Mouse (Mus musculus): ENCODE measurements around the gene Mllt1. TPM values are rescaled to one million over a fixed set of nuclear protein-coding genes. Genes with fewer than 3 reads are reported as not detected.

Mllt1 gene
- polyA plus RNA-seq, 1 experiment from 2014 or later, result 50.5 TPM

DNA sequence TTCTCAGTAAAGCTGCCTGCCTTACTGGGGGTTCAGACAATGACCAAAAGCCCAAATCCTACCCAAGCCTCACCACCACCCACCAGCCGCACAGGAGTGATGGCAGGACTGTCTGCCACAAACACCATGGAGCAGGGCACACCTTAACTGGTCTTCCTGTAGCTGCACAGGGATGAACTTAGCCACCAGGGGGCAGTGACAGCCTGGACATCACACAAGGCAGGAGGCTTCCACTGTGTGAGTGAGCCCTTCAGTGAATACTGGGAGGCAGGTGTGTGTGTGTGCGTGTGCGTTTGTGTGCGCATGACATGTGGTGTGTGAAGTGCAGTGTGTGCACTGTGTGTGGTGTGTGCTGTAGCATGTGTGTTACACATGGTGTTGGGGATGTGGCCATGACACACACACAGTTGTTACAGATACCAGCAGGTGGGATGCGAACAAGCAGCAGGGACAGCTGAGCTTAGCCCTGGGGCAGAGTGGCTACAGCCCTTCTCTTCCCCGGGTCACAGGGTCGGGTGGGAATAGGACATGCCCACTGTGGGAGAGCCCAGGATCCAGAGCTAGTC, 37.5 kb downstream of the Mllt1 start:
- H3K27me3 ChIP-seq, result no peaks in the 10 kb centered on the region
- H3K36me3 ChIP-seq, result peaks cover 99% of the 10 kb centered on the region
- 0 out of 2 replicates have a peak, but pooled peaks have one; percentile 44 for ATAC-seq (ENCODE audit: insufficient number of reproducible peaks, low FRiP score, low TSS enrichment, low read depth)
- H3K9me3 ChIP-seq, result no peaks in the 10 kb centered on the region
- no peak overlapping the region for H3K4me3 ChIP-seq
- H3K4me2 ChIP-seq, result no peak overlapping the region
- H3K4me1 ChIP-seq, result no peaks in the 10 kb centered on the region
- H3K27ac ChIP-seq, result no peak overlapping the region
- WGBS, result 77% methylated on average over 7 of the region's 7 CpGs
- H3K9ac ChIP-seq, result no peak overlapping the region

DNA sequence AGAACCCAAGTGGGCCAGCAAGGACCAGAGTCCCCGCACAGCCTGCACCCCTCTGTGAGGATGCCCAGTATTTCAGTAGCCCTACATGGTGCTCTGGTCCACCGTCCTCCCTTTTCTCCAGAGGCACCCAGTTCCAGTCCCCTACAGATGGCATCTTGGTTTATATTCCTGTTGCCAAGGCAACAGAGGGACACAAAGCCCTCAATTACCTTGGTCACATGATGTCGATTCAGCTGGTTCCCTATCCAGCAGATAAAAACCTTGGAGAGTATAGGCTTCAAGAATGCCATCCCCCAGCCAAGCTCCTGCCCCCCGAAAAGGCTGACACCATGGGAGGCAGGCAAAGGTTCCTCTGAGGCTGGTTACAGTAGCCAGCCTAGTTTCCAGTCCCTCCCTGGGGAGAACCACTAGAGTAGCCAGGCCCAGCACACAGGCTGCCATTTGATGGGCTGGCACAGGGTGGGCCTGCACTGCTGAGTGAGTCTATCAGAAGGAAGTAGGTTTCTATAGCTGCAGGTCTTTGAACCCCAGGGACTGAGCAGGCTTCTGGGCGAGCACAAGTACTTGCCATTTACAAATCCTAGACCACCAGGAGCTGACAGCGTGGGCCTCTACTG, 38.6 kb downstream of the Mllt1 start:
- Histone ChIP-seq H3K4me2 (no peak overlapping the region), H3K4me3 (no peak overlapping the region), H3K9ac (no peak overlapping the region), H3K4me1 (no peaks in the 10 kb centered on the region), H3K27ac (no peak overlapping the region), H3K9me3 (no peaks in the 10 kb centered on the region), H3K36me3 (peaks cover 99% of the 10 kb centered on the region), H3K27me3 (no peaks in the 10 kb centered on the region)
- 92% methylated on average over 6 of the region's 6 CpGs for WGBS
- no peak for ATAC-seq (ENCODE audit: insufficient number of reproducible peaks, low FRiP score, low TSS enrichment, low read depth)

DNA sequence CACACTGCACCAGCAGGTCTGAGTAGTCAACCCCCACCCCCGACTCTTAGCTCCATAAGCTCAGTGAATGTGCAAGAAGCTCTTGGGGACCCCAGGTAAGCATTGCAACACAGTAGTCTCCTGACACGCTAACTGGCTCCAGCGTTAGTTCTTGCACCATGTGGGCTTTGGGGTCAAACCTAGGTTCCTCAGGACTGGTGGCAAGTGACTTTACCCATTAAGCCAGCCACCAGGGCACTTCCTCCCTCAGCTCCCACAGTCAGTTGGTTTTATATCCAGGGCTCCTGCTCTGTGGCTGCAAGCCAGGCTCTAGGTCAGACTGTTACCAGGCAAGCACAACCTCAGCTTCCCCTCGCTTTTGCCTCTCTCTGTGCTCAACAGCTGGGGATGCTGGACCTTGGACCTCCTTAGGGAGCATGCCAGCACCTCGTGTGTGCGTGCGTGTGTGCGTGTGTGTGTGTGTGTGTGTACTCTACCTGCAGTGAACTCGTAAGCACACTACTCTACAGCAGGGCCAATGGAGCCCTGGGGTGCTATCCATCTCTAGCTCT, 39.8 kb downstream of the Mllt1 start:
- H3K4me2 ChIP-seq, result no peak overlapping the region
- ATAC-seq (ENCODE audit: insufficient number of reproducible peaks, low FRiP score, low TSS enrichment, low read depth), result no peak
- no peaks in the 10 kb centered on the region for H3K4me1 ChIP-seq
- H3K9me3 ChIP-seq, result no peaks in the 10 kb centered on the region
- no peak overlapping the region for H3K4me3 ChIP-seq
- no peak overlapping the region for H3K9ac ChIP-seq
- no peak overlapping the region for H3K27ac ChIP-seq
- peaks cover 97% of the 10 kb centered on the region for H3K36me3 ChIP-seq
- 89% methylated on average over 9 of the region's 9 CpGs for WGBS
- H3K27me3 ChIP-seq, result no peaks in the 10 kb centered on the region

DNA sequence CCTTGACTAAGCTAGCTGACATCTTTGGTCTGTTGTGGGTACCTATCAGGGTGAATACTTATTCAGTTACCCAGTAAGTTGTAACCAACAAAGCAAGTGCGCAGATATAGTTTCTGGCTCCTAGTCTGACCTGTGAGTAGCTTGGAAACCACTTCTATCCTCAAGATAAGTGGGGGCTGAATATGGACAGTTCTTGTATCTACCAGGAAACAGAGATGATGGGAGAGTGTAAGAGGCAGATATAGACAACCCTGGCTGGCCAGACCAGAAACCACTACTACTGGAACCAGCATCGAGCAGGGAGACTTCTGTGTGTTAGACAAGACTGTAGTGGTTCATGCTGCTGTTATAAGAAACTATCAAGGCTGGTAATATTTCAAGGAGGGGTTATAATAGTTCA, 45.2 kb downstream of the Mllt1 start:
- no peaks in the 10 kb centered on the region for H3K4me1 ChIP-seq
- no peak overlapping the region for H3K4me3 ChIP-seq
- no peak overlapping the region for H3K27ac ChIP-seq
- no peak overlapping the region for H3K4me2 ChIP-seq
- 97% methylated on average over 2 of the region's 2 CpGs for WGBS
- no peaks in the 10 kb centered on the region for H3K9me3 ChIP-seq
- H3K9ac ChIP-seq, result no peak overlapping the region
- no peak for ATAC-seq (ENCODE audit: insufficient number of reproducible peaks, low FRiP score, low TSS enrichment, low read depth)
- no peaks in the 10 kb centered on the region for H3K27me3 ChIP-seq
- H3K36me3 ChIP-seq, result peaks cover 61% of the 10 kb centered on the region

DNA sequence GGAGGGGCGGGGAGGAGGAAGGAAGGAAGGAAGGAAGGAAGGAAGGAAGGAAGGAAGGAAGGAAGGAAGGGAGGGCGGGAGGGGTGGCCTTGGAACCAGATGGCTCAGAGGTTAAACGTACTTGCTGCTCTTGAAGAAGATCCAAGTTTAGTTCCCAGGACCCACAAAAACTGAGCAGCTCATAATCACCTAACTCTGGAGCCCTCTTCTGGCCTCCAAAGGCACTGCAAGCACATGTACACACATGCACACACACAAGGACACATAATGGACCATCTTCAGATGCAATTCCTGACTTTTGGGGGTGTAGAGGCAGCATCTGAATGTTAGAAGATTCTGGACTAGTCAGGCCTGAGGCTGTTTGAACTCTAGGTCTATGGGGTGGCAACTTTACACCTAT, 47.2 kb downstream of the Mllt1 start:
- no peaks in the 10 kb centered on the region for H3K4me1 ChIP-seq
- H3K9ac ChIP-seq, result no peak overlapping the region
- no peak overlapping the region for H3K4me3 ChIP-seq
- peaks cover 42% of the 10 kb centered on the region for H3K36me3 ChIP-seq
- H3K4me2 ChIP-seq, result no peak overlapping the region
- no peaks in the 10 kb centered on the region for H3K27me3 ChIP-seq
- no peaks in the 10 kb centered on the region for H3K9me3 ChIP-seq
- H3K27ac ChIP-seq, result no peak overlapping the region
- no peak for ATAC-seq (ENCODE audit: insufficient number of reproducible peaks, low FRiP score, low TSS enrichment, low read depth)
- WGBS, result 84% methylated on average over 2 of the region's 3 CpGs

DNA sequence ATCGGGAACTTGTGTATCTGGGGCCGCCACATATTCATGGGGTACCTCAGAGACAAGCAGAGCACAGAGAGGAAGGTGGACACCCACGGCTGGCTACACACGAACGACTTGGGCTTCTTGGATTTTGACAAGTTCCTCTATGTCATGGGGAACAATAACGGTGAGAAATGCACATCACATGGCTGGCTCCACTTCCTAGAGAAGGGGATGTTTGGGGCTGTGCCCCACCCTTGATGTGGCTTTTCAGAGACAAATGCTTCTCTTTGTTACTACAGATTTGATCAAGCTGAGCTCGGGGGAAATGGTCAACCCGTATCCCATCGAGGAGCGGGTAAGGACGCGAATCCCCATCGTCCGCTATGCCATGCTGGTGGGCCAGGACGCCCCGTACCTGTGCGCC, 50.4 kb downstream of the Mllt1 start:
- Histone ChIP-seq H3K4me3 (no peak overlapping the region), H3K4me2 (no peak overlapping the region), H3K36me3 (peaks cover 11% of the 10 kb centered on the region), H3K27ac (no peak overlapping the region), H3K9ac (no peak overlapping the region), H3K4me1 (no peaks in the 10 kb centered on the region), H3K9me3 (no peaks in the 10 kb centered on the region), H3K27me3 (no peaks in the 10 kb centered on the region)
- no peak for ATAC-seq (ENCODE audit: insufficient number of reproducible peaks, low FRiP score, low TSS enrichment, low read depth)
- 86% methylated on average over 17 of the region's 17 CpGs for WGBS

DNA sequence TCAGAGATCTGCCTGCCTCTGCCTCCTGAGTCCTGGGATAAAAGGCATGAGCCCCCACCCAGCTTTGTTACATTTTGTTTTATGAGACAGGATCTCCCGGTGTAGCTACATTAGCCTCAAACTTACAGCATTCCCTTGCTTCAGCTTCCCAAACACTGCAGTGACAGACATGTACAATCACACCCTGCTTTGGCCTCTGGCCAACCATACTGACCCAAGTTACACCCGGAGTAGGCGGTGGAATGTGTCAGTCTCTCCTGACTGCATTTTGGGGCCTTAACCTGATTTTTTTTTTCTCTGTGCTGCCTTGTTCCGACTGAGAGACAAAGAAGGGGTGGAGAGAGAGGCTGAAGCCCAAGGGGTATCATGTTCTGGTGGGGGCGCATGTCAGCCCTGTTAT, 50.9 kb downstream of the Mllt1 start:
- ATAC-seq (ENCODE audit: insufficient number of reproducible peaks, low FRiP score, low TSS enrichment, low read depth), result no peak

DNA sequence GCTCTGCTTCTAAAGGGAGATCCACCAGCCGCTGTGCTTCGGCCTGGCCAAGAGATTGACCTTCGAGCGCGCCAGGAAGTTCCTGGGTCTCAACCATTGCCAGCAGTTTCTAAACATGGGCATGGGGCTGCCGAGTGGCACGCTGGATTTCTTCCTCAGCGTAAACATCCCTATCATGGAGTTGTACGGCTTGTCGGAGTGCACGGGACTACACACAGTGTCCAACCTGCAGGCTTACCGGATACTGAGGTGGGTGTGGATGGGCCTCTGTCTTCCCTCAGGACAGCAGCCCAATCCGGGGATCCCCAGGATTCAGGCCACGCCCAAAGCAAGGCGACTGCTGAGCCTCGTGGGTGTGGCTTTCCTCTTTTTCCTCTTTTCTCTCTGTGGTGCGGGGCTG, 51.6 kb downstream of the Mllt1 start:
- peaks cover under 1% of the 10 kb centered on the region; the same call in 1 of the 2 replicates for H3K36me3 ChIP-seq
- H3K9me3 ChIP-seq, result no peaks in the 10 kb centered on the region
- H3K27ac ChIP-seq, result no peak overlapping the region
- H3K4me1 ChIP-seq, result no peaks in the 10 kb centered on the region
- H3K4me2 ChIP-seq, result peak overlapping the region; percentile 33; the same call in 1 of the 2 replicates
- H3K9ac ChIP-seq, result no peak overlapping the region
- WGBS, result 38% methylated on average over 17 of the region's 17 CpGs
- H3K27me3 ChIP-seq, result no peaks in the 10 kb centered on the region
- no peak for ATAC-seq (ENCODE audit: insufficient number of reproducible peaks, low FRiP score, low TSS enrichment, low read depth)
- peak overlapping the region; percentile 9; the same call in 1 of the 2 replicates for H3K4me3 ChIP-seq

More for the DNA sequence above, 50.9 kb downstream of the Mllt1 start:
- Histone ChIP-seq H3K9me3 (no peaks in the 10 kb centered on the region), H3K4me1 (no peaks in the 10 kb centered on the region), H3K36me3 (peaks cover 8% of the 10 kb centered on the region), H3K27ac (no peak overlapping the region), H3K9ac (no peak overlapping the region), H3K4me3 (no peak overlapping the region), H3K27me3 (no peaks in the 10 kb centered on the region), H3K4me2 (no peak overlapping the region)
- 66% methylated on average over 5 of the region's 5 CpGs for WGBS

DNA sequence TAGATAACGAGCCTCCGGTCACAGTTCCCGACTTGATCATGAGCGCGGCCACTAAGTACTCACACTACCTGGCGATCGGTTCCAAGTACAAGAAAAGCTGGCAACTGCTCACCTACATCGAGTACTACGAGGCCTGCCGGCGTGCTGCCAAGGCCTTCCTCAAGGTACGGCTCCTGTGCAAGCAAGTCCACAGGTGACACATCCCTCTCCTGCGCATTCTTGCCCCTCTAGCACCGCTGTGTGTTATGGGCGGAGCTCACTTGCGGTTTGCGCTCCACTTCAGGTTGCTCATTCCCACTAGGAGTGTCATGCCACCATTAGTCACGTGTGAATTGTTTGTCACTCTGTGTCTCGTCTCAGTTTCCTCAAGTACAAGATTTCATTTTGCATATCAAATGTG, 57.8 kb downstream of the Mllt1 start:
- Histone ChIP-seq H3K27ac (no peak overlapping the region), H3K4me1 (no peaks in the 10 kb centered on the region), H3K4me2 (no peak overlapping the region), H3K36me3 (no peaks in the 10 kb centered on the region), H3K27me3 (no peaks in the 10 kb centered on the region), H3K9me3 (no peaks in the 10 kb centered on the region), H3K9ac (no peak overlapping the region), H3K4me3 (no peak overlapping the region)
- WGBS, result 84% methylated on average over 19 of the region's 19 CpGs
- no peak for ATAC-seq (ENCODE audit: insufficient number of reproducible peaks, low FRiP score, low TSS enrichment, low read depth)

DNA sequence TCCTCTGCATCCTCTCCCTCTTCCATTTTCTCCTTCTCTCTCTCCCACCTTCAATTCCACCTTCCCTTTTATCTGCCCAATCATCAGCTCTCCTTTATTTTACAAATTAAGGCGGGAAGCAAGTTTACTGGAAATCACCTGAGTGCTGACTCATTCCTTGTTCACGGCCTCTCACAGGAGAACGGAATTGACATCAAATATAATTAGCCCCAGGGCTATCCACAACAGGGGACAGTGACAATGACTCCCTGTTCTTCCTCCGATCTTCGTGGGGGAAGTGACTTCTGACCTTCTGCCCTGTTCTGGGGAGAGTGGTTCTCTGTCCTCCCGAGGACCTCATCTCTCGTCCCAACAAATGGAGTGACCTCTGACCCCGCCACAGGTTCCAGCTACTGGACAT, 58.2 kb downstream of the Mllt1 start:
- 62% methylated on average over 8 of the region's 8 CpGs for WGBS
- no peaks in the 10 kb centered on the region for H3K9me3 ChIP-seq
- no peak overlapping the region for H3K4me3 ChIP-seq
- no peak overlapping the region for H3K27ac ChIP-seq
- no peak overlapping the region for H3K4me2 ChIP-seq
- H3K27me3 ChIP-seq, result no peaks in the 10 kb centered on the region
- H3K36me3 ChIP-seq, result no peaks in the 10 kb centered on the region
- H3K9ac ChIP-seq, result no peak overlapping the region
- no peak for ATAC-seq (ENCODE audit: insufficient number of reproducible peaks, low FRiP score, low TSS enrichment, low read depth)
- H3K4me1 ChIP-seq, result no peaks in the 10 kb centered on the region

DNA sequence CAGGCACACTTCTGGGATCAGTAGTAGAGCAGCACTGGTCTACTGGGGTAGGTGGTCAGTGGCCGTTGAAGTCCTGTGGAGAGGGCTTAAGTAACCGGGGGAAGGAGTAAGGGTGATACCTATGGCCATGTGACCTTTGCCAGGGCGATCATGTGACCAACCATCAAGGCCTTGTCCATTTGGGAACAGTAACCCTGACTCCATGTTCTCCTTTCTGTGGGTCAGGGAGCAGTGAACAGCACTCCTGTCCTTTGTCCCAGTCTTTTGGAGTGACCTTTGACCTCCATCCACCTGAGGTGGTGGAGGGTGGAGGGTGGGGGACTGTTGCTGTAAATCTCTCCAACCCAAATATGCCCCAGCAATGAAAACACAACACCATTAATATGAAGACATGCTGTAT, 58.8 kb downstream of the Mllt1 start:
- Histone ChIP-seq H3K4me1 (no peaks in the 10 kb centered on the region), H3K4me2 (no peak overlapping the region), H3K4me3 (no peak overlapping the region), H3K27me3 (no peaks in the 10 kb centered on the region), H3K9me3 (no peaks in the 10 kb centered on the region), H3K36me3 (no peaks in the 10 kb centered on the region), H3K9ac (no peak overlapping the region), H3K27ac (no peak overlapping the region)
- 85% methylated on average over 3 of the region's 3 CpGs for WGBS
- ATAC-seq (ENCODE audit: insufficient number of reproducible peaks, low FRiP score, low TSS enrichment, low read depth), result no peak

DNA sequence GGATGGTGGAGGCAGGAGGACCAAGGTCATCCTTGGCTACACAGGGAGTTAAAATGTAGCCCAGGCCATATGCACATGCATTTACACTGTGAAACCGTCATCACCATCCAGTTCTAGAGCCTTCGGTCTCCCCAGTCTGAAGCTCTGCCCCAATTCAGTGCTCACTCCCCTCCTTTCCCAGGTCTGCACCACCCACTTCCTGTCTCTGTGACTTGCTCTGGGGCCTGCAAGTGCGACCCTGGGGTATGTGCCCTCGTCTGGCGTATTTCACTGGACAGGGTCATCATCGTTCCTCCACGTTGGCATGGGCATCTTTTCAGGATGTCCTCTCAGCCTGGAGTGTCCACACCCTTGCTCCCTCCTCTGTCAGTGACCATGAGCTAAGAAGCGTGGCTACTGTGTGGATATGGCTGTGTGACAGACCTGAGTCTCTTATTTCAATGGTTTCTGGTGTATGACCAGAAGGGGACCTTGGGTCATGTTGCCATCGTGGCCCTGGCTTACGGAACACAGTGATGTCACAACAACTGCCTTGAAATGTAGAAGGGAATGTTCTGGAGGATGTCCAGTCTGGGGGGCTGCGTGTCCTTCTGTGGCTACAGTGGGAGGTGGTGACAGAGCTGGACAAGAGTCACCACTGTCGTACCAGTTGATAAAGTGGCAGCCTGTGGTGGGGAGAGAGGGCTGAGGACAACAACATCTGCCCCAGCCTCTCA, 60.1 kb downstream of the Mllt1 start, which contains the start of gene 1700061G19Rik:
1700061G19Rik (plus strand) TSS at position 542 of the 716 bp plus-strand sequence.
- Histone ChIP-seq H3K27ac (no peak within 1 kb of the TSS), H3K9me3 (no peaks in the 10 kb centered on the region), H3K4me3 (no peak within 1 kb of the TSS), H3K27me3 (no peaks in the 10 kb centered on the region), H3K36me3 (no peaks in the 10 kb centered on the region), H3K4me2 (no peak within 1 kb of the TSS), H3K9ac (no peak within 1 kb of the TSS), H3K4me1 (no peaks in the 10 kb centered on the region)
- no peak for ATAC-seq (ENCODE audit: insufficient number of reproducible peaks, low FRiP score, low TSS enrichment, low read depth)
- 76% methylated on average over 12 of the region's 12 CpGs for WGBS
